Mouse (Mus musculus) liver, adult 2 months (tissue): ENCODE measurements at regions not wholly inside any gene's neighbourhood (a gene's known extent, or its start where the extent isn't known, plus 50 kb on each side); places are given as distances from the start of the nearest gene placed in this dataset.

ENCODE experiments used
- CTCF ChIP-seq: fragments of 200-500 bp; IDR thresholded peaks from 2 replicates; pipeline ENCODE4 v1.5.1; 2011; ENCODE audit warnings: low read depth, low read length, control low read depth
- POLR2A ChIP-seq: fragments of 200-500 bp; IDR thresholded peaks from 2 replicates; pipeline ENCODE4 v1.6.1; 2011; ENCODE audit warnings: low read length, control low read depth; ENCODE audit not compliant: insufficient read depth; ENCODE audit errors: extremely low read depth

GRCm38 (mm10) chr1:77053837-77054540 is 460.9 kb downstream of the Epha4 start:
- TF ChIP-seq CTCF (no peak), POLR2A (no peak)
